Mouse (Mus musculus) thymus, adult 2 months (tissue): ENCODE measurements around the gene Spaca3.

Experiments
- CTCF ChIP-seq: fragments of 200-500 bp; IDR thresholded peaks from 2 replicates; pipeline ENCODE4 v1.5.1; 2012; ENCODE audit warnings: mild to moderate bottlenecking, control low read depth, low read length, moderate library complexity, borderline replicate concordance; ENCODE audit not compliant: control insufficient read depth, poor library complexity, insufficient read depth; ENCODE audit errors: extremely low read depth
- POLR2A ChIP-seq: fragments of 200-500 bp; IDR thresholded peaks from 2 replicates; pipeline ENCODE4 v1.6.1; 2012; ENCODE audit warnings: mild to moderate bottlenecking, low read length, control low read depth, moderate library complexity; ENCODE audit not compliant: control insufficient read depth, poor library complexity, insufficient read depth; ENCODE audit errors: extremely low read depth

GRCm38 (mm10) chr11:80903426-80903825, 45.3 kb downstream of the Spaca3 start:
- TF ChIP-seq CTCF (no peak), POLR2A (no peak)
